Mouse (Mus musculus) liver, postnatal 0 days (tissue): ENCODE data around the gene Ccdc144b.

ENCODE experiments used
- CTCF ChIP-seq: sonication (generic); IDR thresholded peaks from 2 replicates; pipeline ENCODE4 v1.5.1; 2016; ENCODE audit warnings: antibody characterized with exemption, low read depth
- EP300 ChIP-seq: IDR thresholded peaks from 2 replicates; pipeline ENCODE4 v1.6.1; 2016; ENCODE audit warnings: antibody characterized with exemption, low read depth, mild to moderate bottlenecking

DNA sequence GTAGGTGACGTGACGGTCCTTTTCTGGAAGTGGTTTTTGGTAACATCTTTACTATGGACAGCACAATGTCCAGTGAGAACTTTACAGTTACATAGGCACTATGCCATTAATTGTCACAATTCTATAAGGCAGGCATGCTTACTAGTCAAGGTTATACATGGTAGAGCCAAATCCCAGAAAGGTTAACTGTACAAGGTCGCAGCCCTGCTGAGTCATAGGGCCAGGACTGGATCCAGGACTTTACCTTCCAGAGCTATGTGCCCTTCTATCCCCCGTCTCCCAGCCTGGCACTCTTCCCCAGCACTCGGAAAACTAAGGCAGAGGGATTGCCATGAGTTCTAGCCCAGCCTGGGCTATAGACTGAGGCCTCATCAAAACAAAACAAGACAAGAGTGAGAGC lies 89.4 kb downstream of the Ccdc144b start:
- no peak for TF ChIP-seq CTCF
- no peak for TF ChIP-seq EP300
